Mouse (Mus musculus) left cerebral cortex, postnatal 25 days (tissue): ENCODE measurements around the gene Mterf1b. TPM values are rescaled to one million over a fixed set of nuclear protein-coding genes. Genes with fewer than 3 reads are reported as not detected.
"Not testable (repeated sequence)": the region's sequence is repeated elsewhere in the genome, so short reads cannot be mapped to it uniquely, and the experiment has no call there.

ENCODE experiments used
- DNase-seq, 2 experiments: peaks; one replicate each; pipeline ENCODE4 v3.0.0; 2022; ENCODE audit warnings: low spot score in 2 of 2, mixed read lengths in 1 of 2
- intact Hi-C: fragments of 180-260 bp; cut with DNase I; formaldehyde crosslinking; loops from one replicate; pipeline ENCODE4 v1.15.1; 2025
- total RNA-seq, 2 experiments: library from RNA; stranded (reverse); gene quantifications; 2 replicates each; pipeline ENCODE4 v1.2.3; 2021

The Mterf1b gene
- total RNA-seq, result 1 to 10 TPM; 5.9 to 6.8 TPM

DNA sequence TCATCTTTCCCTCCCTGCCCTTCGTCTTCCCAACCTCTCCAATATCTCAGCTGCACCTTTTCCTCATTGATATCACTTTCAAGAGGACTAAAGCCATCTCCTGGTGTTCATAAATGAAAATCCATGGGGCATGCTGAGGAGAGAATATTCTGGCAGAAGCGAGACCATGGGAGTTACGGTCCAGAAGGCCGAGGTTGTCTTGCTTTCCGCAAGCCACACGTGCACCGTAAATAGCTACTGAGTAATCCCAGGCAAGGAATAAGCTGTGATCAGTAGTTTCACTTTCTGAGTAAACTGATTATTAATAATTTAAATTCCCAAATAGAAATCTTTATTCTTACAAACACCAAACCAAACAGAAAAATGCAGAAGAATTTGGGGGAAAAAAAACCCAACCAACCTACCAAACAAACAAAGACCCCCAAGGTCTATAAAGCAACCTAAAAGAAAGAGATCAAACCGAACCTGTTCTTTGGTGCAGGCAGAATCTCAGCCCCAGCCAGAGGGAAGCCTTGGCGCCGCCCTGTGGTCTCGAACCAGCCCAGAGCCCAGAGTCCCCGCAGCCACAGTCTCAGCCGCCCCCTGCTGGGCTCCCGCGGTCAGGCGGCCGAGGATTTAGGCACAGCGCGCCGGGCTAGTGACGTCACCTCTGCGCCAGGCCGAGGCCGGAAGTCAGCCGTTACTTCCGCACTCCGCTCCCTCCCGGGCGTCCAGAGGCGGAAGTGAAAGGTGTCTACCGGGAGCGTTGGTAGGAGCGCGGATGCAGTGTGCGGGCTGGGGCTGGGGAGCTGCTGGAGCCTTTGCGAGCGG is at the start of gene Mterf1b:
TSS of gene Mterf1b (plus strand) at position 697 of the 810 bp plus-strand sequence.
- intact Hi-C loops, result loop anchor here (1.0 to 5.0 kb wide), 2 partner anchors 90 to 298 kb away; partner anchors contain the start of gene Cyp51
- not testable (repeated sequence) for DNase-seq

DNA sequence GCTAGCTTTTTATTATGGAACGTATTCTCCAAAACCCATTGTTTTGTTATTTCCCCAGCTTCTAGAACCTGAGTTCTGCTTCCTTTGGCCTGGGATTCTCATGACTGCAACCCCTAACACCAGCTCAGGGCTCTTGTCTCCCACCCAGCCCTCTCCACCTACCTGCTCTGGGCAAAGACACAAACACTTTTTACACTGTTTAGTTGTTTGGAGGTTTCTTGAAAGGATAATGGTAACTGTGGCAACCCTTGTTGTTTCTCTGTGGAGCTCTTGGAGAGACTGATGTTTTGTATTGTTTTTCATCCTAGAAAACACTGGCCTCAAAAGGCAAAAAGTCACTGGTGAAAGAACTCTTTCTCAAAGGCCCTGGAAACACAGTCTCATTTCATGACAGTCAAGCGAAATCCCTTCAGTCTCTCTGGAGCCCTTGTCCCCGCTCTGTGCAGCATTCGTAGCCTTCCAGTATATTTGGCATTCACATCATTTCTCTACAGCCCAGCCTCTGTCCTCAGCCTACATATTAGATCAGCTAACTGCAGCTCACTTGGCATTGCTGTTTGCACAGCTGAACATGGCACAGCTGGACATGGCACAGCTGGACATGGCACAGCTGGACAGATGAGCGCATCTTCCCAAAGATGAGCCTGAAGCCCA is 32.6 kb upstream of the Mterf1b start:
- intact Hi-C loops, result loop anchor here (10.0 kb wide), 1 partner anchor 235 kb away; no protein-coding TSS in a partner anchor

DNA sequence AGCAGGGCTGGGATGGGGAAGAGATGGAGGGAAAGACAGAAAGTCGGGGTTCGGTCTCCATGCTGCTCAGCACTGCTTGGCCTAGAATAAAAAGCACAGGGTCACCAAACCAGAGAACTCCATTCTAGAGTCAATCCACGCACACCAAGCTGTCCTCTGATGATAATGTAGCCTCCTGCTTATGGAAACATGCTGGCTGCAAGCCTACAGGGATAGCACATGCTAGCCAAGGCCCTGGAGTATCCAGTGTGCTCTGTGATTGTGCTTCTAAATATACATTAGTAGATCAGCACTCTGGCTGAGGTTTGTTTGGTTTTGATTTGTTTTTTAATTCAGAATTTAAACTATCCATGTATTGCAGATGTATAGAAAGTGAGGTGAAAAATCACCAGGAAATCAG is 30.6 kb upstream of the Mterf1b start:
- peak in 1 of 2 experiments; percentile 3 for DNase-seq
- intact Hi-C loops, result loop anchor here (10.0 kb wide), 1 partner anchor 233 kb away; no protein-coding TSS in a partner anchor

More for the DNA sequence above, 32.6 kb upstream of the Mterf1b start:
- DNase-seq, result not testable (repeated sequence)

DNA sequence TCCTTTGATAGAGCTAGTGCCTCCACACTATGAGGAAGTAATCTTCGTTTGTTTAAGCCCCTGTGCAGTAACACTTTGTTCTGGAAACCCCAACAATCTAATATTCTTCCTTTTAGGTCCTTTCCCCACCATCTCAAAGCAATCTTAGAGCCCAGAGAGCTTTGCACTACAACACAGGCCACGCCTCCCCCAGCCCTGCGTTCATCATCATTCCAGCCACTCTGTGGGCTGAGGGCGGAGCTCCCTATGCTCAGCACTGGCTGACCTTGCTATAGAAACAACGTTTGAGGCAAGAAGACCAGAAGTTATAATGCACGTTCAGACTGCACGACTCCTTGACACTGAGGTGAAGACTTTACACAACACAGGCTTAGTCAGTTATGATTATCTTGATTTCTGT is 29.7 kb upstream of the Mterf1b start:
- no peak for DNase-seq
- intact Hi-C loops, result loop anchor here (10.0 kb wide), 1 partner anchor 232 kb away; no protein-coding TSS in a partner anchor

DNA sequence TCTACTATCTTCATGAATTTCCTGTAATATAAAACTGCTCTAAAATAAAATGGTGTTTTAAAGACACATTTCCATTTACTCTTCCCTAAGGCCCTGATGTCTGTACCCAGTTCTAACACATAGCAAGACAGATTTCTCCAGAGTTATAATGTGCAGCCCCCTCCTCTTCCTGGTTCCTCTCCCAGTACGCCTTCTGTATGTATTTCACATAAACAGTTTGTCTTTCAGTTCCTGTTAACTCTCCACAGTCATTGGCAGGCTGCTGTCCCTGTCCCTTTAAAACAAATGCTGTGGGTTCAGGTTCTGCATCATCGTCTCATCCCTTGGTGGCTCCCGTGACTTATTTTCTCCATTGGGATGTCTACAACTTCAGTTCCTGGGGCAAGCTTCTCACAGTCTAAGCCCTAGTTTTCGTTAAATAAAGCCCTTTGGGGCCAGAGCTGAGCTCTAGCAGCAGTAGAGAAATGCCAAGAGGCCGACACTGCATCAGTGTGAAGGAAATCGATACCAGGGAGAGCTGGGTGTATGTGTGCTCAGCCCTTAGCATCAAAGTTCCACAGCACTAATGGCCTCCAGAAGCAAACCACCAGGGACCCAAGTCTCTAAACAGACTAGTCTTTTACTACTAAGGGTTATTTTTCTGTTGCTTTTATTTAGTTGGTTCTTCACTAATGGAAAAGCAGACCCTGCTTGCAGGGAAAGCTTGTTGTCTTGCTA is 24.2 kb upstream of the Mterf1b start:
- intact Hi-C loops, result loop anchor here (10.0 kb wide), 1 partner anchor 227 kb away; no protein-coding TSS in a partner anchor
- DNase-seq, result not testable (repeated sequence)

DNA sequence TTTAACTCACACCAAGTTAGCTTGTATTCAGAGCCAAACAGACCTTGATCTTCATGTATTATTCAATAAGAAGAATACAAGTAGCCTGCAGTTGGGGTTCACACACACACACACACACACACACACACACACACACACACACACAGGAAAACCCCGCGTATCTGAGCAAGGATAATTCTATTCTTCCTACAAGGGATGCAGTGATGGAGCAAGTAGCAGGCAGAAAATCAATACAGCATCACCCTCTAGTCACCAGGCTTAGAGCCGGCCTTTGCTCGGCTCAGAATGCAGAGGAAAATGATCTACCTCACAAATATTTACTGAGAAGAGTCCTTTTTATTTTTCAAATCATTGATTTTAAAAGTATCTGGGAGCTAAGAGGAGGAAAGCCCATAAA is 23.6 kb upstream of the Mterf1b start:
- DNase-seq, result not testable (repeated sequence)
- intact Hi-C loops, result loop anchor here (10.0 kb wide), 1 partner anchor 226 kb away; no protein-coding TSS in a partner anchor

DNA sequence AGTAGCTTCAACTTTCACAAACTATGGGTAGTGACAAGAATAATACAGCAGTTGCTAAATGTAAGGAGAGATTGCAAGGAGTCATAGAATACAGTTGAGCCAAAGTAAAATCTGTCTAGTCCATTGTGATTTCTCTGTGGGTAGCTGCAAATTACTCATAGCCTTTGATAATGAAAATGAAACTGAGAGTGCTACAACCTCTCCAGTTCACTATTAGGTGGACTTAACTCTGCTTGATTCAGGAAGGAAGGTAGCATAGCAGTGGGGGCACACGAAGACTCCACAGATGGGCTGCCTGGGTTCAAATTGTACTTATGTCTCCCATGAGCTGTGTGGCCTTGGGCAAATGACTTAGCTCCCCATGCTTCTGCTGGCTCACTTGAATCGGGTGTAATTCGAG is 15.7 kb upstream of the Mterf1b start:
- intact Hi-C loops, DNase-seq: not testable (repeated sequence)

DNA sequence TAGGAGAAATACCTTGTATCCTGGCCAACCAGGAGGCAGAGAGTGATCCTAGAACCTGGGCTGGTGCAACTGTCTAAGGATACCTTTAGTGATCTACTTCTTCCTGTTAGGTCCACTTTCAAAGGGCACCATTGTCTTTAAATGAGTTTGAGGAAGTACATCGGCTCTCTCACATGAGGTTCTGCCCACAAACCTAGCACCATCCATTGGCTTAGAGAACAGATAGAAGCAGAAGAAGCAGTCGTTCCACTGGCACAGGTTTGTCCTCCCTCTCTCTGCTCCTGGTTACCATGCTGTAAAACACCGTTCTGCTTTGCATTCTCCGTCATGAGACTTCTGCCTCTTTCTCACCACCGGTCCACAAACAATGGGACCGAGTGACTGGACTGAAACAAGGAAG is 12.8 kb upstream of the Mterf1b start:
- no peak for DNase-seq
- intact Hi-C loops, result no loop called here

DNA sequence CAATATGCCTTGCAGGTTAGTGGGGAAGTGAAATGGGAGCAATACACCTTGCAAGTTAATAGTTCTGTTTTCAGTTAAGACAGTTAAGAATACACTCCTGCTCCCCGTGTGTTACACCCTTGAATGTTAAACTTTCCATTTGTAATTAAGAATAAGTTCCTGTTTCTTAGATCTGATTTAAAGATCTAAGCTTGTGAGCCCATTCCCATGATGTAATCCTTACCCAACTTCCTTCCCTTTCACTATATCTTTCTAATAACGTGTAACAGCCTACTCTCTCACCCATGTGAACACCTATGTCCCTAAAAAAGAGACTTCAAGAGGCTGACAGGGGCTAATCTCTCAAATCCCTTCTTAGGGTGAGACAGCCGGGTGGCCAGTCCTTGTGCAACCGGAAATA is 5.4 kb upstream of the Mterf1b start:
- intact Hi-C loops, result loop anchor here (5.0 kb wide), 1 partner anchor 75 kb away; no protein-coding TSS in a partner anchor
- DNase-seq, result no peak

DNA sequence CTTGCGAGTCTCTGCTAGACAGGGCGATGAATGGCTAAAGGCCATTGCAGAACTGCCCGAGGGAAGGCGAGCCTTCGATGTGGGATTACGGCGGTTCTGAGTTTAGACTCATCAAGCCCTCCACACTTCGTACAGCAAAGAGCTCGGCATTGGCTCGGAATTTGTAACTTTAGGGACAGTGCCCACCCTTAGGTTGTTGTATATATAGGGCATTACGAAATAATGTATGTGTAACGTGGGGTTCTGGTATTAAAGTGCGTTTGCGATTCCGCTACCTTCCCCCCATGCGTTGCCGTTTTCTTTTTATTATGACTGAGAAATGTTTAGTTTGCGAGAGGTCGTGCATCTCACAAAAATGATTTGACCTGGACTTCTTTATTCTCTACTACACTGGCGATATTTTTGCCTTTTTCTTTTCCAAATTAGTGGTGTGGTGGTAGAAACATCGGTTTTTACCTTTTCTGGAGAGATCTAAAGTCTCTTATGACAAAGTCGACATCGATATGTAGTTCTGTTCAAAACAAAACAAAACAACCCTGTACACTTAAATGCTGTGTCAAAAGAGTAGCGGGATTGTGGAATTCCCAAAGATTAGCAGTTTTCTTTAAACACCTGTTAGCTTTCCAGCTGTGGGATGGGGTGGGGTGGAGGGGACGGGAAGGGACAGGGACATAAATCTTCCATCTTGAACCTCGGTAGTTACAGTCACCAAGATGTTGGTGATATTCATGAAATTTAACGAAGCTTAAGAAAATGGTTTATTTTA is 497 bp downstream of the Mterf1b start:
- intact Hi-C loops, result loop anchor here (5.0 kb wide), 1 partner anchor 90 kb away; the partner anchor contains the start of gene Cyp51

DNA sequence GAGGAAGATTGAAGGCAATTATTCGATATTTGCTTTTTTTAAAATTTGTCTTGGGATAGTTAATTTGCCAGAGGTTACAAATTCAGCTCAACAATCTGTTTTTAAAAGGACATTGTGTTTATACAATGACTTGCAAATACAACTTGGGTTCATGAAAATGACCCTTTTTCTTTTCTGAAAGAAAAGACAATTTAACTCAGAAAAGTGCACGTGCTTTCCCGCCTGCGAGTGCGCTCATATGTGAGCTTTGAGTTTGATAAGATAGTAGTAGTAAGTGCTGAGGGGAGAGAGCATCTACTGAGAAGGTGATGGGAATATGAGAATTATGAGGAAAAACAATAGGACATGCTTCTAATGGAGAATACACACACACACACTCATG is 1.1 kb downstream of the Mterf1b start:
- DNase-seq, result no peak
- intact Hi-C loops, result loop anchor here (5.0 kb wide), 1 partner anchor 91 kb away; the partner anchor contains the start of gene Cyp51

More for the DNA sequence above, 497 bp downstream of the Mterf1b start:
- DNase-seq, result not testable (repeated sequence)

DNA sequence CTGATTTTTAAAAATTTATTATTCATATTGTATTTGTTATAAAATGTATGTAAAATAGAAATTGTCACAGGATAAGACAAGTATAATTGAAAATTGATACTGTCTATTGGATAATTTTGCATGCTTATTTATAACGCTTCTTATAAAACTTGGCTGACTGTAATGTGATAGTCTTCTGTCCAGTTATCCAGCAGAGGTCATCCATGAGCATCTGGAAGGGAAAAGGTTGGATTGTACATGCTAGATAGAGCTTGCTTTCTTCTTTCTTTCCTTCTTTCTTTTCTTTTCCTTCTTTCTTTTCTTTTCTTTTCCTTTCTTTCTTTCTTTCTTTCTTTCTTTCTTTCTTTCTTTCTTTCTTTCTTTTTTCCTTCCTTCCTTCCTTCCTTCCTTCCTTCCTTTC is 2.0 kb downstream of the Mterf1b start:
- intact Hi-C loops, result loop anchor here (5.0 kb wide), 1 partner anchor 92 kb away; the partner anchor contains the start of gene Cyp51

DNA sequence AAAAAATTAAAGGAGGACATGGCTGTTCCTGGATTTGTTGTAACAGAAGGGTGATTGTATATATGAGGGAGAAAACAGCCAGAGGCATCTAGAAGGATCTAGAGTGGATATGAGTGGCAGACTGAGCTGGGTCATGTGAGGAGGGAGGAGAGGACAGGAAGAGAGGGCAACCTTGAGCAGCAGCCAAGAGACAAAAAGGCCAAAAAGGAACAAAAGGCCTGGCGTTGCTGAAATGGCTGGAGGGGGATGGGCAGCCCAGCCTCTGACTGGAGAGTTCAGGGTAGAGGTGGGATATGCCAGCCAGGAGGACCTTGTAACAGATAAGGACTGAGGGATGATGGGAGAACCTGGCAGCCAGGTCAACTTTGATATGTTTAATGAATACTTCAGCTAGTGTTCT is 2.9 kb downstream of the Mterf1b start:
- intact Hi-C loops, result no loop called here
- no peak for DNase-seq

More for the DNA sequence above, 2.0 kb downstream of the Mterf1b start:
- no peak for DNase-seq

DNA sequence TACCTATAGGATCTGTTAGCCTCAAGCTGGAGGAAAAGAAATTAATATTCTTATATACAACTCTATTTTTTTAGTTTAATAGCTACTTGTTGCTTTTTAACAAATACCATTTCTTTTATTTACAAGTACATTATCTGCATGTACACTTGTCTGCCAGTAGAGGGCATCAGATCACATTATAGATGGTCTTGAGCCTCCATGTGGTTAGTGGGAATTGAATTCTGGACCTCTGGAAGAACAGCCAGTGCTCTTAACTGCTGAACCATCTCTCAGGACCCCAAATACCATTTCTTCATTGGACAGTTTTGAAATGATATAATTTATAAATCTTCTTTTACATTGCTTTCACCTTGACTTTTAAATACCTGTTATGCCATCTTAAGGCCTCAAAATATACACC is 9.2 kb downstream of the Mterf1b start:
- intact Hi-C loops, result loop anchor here (5.0 kb wide), 1 partner anchor 716 kb away; no protein-coding TSS in a partner anchor
- peak in 1 of 2 experiments; percentile 11 for DNase-seq

DNA sequence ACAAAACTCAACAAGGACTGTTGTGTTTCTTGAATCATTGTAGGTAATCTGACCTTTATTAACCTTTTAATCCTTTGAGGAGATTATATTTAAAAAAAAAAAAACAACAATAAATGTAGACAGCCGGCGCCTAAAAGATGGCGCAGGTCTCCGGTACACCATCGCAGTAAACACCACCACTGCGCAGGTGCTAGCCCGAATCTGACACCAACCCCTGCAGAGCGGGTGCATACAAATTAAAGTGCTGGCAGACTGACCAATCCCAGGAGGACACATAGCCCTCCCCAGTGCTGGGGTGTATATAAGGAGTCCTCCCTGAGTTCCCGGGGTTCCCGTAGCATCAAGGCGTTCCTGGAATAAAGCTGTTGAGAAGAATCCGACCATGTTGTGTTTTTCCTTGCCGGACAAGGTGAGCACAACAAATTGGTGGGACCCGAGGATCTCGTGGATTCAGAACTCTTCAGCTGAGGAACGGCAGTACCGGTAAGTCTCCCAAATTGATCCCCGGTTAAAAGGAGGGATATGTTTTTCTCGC is 10.2 kb downstream of the Mterf1b start:
- intact Hi-C loops, result loop anchor here (5.0 kb wide), 1 partner anchor 715 kb away; no protein-coding TSS in a partner anchor
- not testable (repeated sequence) for DNase-seq

DNA sequence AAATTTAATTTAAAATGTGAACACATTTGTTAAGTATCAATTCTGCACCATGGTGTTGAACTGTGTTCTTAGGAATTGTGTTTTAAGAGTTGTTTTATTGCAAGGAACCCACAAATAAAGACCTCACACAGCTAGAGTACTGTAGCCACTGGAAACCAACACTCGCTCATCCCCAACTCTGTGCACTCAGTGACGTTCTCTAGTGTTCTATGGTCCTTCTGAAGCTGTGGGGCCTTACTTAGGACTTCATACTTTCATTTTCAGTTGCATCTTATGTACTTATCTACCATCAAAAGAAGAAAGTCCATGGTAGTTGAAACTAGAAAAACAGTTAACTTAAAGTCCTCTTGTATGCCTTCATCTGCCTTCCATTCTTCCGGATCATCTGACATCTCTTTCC is 17.9 kb downstream of the Mterf1b start:
- DNase-seq, intact Hi-C loops: not testable (repeated sequence)

DNA sequence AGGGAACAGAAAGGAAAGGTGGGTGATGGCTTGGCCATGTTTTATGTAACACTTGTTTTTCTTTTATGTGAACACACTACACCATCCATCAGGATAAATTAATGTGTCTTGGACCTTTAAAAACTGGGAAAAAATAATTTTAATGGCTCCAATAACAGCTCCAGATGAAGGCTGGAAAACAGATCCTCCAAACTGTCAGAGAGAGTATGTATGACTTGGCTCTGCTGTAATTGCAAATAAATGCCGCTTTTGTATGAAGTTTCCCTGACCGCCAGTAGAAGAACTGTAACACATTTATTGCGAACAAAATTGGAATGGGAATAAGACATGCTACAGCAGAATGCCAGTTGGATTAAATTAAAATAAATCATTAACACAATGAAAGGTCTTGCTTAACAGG is 29.1 kb downstream of the Mterf1b start:
- intact Hi-C loops, result no loop called here
- DNase-seq, result no peak

DNA sequence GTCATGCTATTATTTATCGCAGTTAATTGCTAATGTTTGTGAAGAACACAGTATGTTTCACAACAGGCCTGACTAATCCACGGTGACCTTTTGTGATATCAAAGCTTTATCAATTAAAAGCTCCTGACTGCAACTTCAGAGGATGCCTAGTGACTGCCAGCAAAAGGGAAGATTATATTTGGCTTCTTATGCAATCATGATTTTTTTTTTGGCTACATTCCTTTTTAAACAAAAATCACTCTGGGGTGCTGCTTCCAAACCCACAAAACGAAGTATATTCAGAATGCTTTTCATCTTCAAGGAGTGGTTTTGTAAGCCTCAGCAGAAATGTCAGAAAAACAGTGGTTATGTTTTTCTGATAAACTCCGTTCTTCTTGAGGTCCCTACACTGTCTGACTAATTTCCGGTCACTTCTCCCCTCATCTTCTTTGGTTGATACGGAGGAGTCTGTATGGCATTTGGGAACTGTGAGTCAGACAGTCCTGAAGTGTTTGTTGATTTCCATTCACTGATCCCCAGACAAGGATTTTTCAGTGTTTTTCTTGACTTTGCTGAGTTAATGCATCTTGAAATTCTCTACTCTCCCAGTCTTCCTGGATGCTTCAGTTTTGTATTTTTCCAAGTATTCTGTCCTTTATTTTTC is 29.9 kb downstream of the Mterf1b start:
- DNase-seq, result peak in 1 of 2 experiments; percentile 41

More for the DNA sequence above, 29.9 kb downstream of the Mterf1b start:
- intact Hi-C loops, result no loop called here
